ENCODE assay signal across 14 mouse cellular contexts in genomic region chr6:134933207-134933558, GRCm38 (mm10). TPM values are rescaled to one million over a fixed set of nuclear protein-coding genes. Genes with fewer than 3 reads are reported as not detected.
DNase-seq lines count a peak whose midpoint lies in the region; ATAC-seq and TF ChIP-seq lines count a peak whose summit lies in the region.
"Had no signal": no experiment of that assay in that cellular context is flagged by ENCODE, and none has a peak within 500 bp of the region (broad histone marks: within the 10 kb centered on the region; RNA-seq: fewer than 3 reads in every experiment).

No protein-coding gene starts in this region.

- no peaks in the 10 kb centered on the region for H3K36me3 ChIP-seq in heart, embryonic 10.5 days
- H3K36me3 ChIP-seq in kidney, postnatal 0 days (ENCODE audit: insufficient read depth, low read length): no peaks in the 10 kb centered on the region
- peaks cover 7% of the 10 kb centered on the region; the same call in 1 of the 2 replicates for H3K36me3 ChIP-seq in kidney, embryonic 15.5 days
- H3K36me3 ChIP-seq in embryonic facial prominence, embryonic 15.5 days: no peaks in the 10 kb centered on the region; the same call in 1 of the 2 replicates
- H3K36me3 ChIP-seq in liver, embryonic 16.5 days (ENCODE audit: control insufficient read depth, insufficient read depth): peaks cover 11% of the 10 kb centered on the region
- H3K36me3 ChIP-seq: neural tube, embryonic 12.5 days had no signal

- H3K27ac ChIP-seq in heart, embryonic 10.5 days: 0 out of 2 replicates have a peak overlapping the region, but pooled peaks have one; percentile 3
- H3K27ac ChIP-seq in kidney, postnatal 0 days: 0 out of 2 replicates have a peak overlapping the region, but pooled peaks have one; percentile 37
- no peak overlapping the region for H3K27ac ChIP-seq in kidney, embryonic 15.5 days
- H3K27ac ChIP-seq in embryonic facial prominence, embryonic 15.5 days (replicated peaks): no peak overlapping the region
- no peak overlapping the region for H3K27ac ChIP-seq in liver, embryonic 16.5 days (ENCODE audit: low read length)
- H3K27ac ChIP-seq: hindbrain, embryonic 14.5 days; neural tube, embryonic 12.5 days had no signal

- no peaks in the 10 kb centered on the region for H3K9me3 ChIP-seq in heart, embryonic 10.5 days
- no peaks in the 10 kb centered on the region for H3K9me3 ChIP-seq in kidney, postnatal 0 days (replicated peaks; ENCODE audit: low read length)
- no peaks in the 10 kb centered on the region for H3K9me3 ChIP-seq in kidney, embryonic 15.5 days (replicated peaks)
- no peaks in the 10 kb centered on the region for H3K9me3 ChIP-seq in embryonic facial prominence, embryonic 15.5 days (replicated peaks)
- H3K9me3 ChIP-seq in liver, embryonic 16.5 days (replicated peaks; ENCODE audit: control insufficient read depth, low read length): no peaks in the 10 kb centered on the region
- H3K9me3 ChIP-seq: neural tube, embryonic 12.5 days had no signal

- H3K4me1 ChIP-seq in heart, embryonic 10.5 days: peaks cover 13% of the 10 kb centered on the region
- H3K4me1 ChIP-seq in kidney, postnatal 0 days (replicated peaks; ENCODE audit: insufficient read depth, low read length): peaks cover 10% of the 10 kb centered on the region; the same call in 1 of the 2 replicates
- H3K4me1 ChIP-seq in kidney, embryonic 15.5 days: peaks cover 27% of the 10 kb centered on the region
- H3K4me1 ChIP-seq in embryonic facial prominence, embryonic 15.5 days: peaks cover 24% of the 10 kb centered on the region
- peaks cover 33% of the 10 kb centered on the region for H3K4me1 ChIP-seq in liver, embryonic 16.5 days (ENCODE audit: control insufficient read depth, low read depth, low read length)

- H3K4me3 ChIP-seq in heart, embryonic 10.5 days: no peak overlapping the region
- no peak overlapping the region for H3K4me3 ChIP-seq in kidney, postnatal 0 days (replicated peaks; ENCODE audit: low read depth, low read length)
- no peak overlapping the region for H3K4me3 ChIP-seq in kidney, embryonic 15.5 days (replicated peaks)
- H3K4me3 ChIP-seq in embryonic facial prominence, embryonic 15.5 days (replicated peaks): no peak overlapping the region
- peak overlapping the region; percentile 86 for H3K4me3 ChIP-seq in liver, embryonic 16.5 days (ENCODE audit: low read depth, low read length)
- H3K4me3 ChIP-seq: neural tube, embryonic 12.5 days had no signal

- TF ChIP-seq CTCF in kidney, postnatal 0 days (IDR thresholded peaks at IDR 0.05; ENCODE audit: low read depth): no peak

- ATAC-seq in kidney, postnatal 0 days (replicated peaks; ENCODE audit: low FRiP score, low read depth): no peak
- no peak for ATAC-seq in kidney, embryonic 15.5 days (replicated peaks; ENCODE audit: low FRiP score)
- no peak for ATAC-seq in embryonic facial prominence, embryonic 15.5 days (ENCODE audit: insufficient number of reproducible peaks, low FRiP score, low TSS enrichment, low read depth)
- ATAC-seq in liver, embryonic 16.5 days (ENCODE audit: low read depth): no peak

- no peak for DNase-seq in heart, embryonic 10.5 days (ENCODE audit: low spot score)
- DNase-seq in heart, postnatal 4 days: no peak
- DNase-seq in kidney, postnatal 0 days (ENCODE audit: low spot score): no peak
- no peak for DNase-seq in cerebellum, adult 11-12 months
- DNase-seq: adrenal gland, adult 8-10 months; cerebellum, adult 8-10 months; kidney, adult 11 months; lung, adult 18-20 months; right cerebral cortex, postnatal 25 days had no signal

- WGBS in heart, embryonic 10.5 days: 91% methylated on average over 2 of the region's 2 CpGs
- WGBS in kidney, postnatal 0 days: 62% methylated on average over 2 of the region's 2 CpGs
- 71% methylated on average over 2 of the region's 2 CpGs for WGBS in kidney, embryonic 15.5 days
- 62% methylated on average over 2 of the region's 2 CpGs for WGBS in embryonic facial prominence, embryonic 15.5 days
- 61% methylated on average over 2 of the region's 2 CpGs for WGBS in liver, embryonic 16.5 days (ENCODE audit: insufficient replicate concordance)

- no peaks in the 10 kb centered on the region for H3K27me3 ChIP-seq in heart, embryonic 10.5 days (ENCODE audit: insufficient read depth, poor library complexity, severe bottlenecking)
- no peaks in the 10 kb centered on the region for H3K27me3 ChIP-seq in kidney, postnatal 0 days (ENCODE audit: insufficient read depth, low read length)
- H3K27me3 ChIP-seq in kidney, embryonic 15.5 days: no peaks in the 10 kb centered on the region
- H3K27me3 ChIP-seq in embryonic facial prominence, embryonic 15.5 days: no peaks in the 10 kb centered on the region
- no peaks in the 10 kb centered on the region for H3K27me3 ChIP-seq in liver, embryonic 16.5 days (ENCODE audit: control insufficient read depth, insufficient read depth, low read depth, low read length)
- H3K27me3 ChIP-seq: neural tube, embryonic 12.5 days had no signal

- peak overlapping the region; percentile 40; the same call in 1 of the 2 replicates for H3K4me2 ChIP-seq in kidney, postnatal 0 days (ENCODE audit: low read length)
- H3K4me2 ChIP-seq in kidney, embryonic 15.5 days: no peak overlapping the region
- 0 out of 2 replicates have a peak overlapping the region, but pooled peaks have one; percentile 25 for H3K4me2 ChIP-seq in embryonic facial prominence, embryonic 15.5 days (replicated peaks)
- peak overlapping the region; percentile 99 for H3K4me2 ChIP-seq in liver, embryonic 16.5 days (ENCODE audit: low read depth, low read length)
- H3K4me2 ChIP-seq: hindbrain, embryonic 14.5 days; neural tube, embryonic 12.5 days had no signal

- H3K9ac ChIP-seq in kidney, postnatal 0 days (ENCODE audit: low read depth, low read length): peak overlapping the region; percentile 5; the same call in 1 of the 2 replicates
- no peak overlapping the region for H3K9ac ChIP-seq in kidney, embryonic 15.5 days
- H3K9ac ChIP-seq in embryonic facial prominence, embryonic 15.5 days: no peak overlapping the region
- peak overlapping the region; percentile 10; the same call in 1 of the 2 replicates for H3K9ac ChIP-seq in liver, embryonic 16.5 days (ENCODE audit: low read depth, low read length)
- H3K9ac ChIP-seq: hindbrain, embryonic 14.5 days; neural tube, embryonic 12.5 days had no signal

RNA-seq across cellular contexts. Expression of gene Cdkn1b, which starts 13.0 kb away (rescaled TPM):
- 11.0 and 12.0 TPM in 2 replicates for polyA plus RNA-seq in heart, embryonic 10.5 days (2016; fragmentation: Nextera tagmentation; extraction: Ambion mirVana)
- 10 to 100 TPM; 46.1 to 47.7 TPM for total RNA-seq in heart, postnatal 4 days (2021)
- polyA plus RNA-seq in kidney, postnatal 0 days (2015; fragmentation: Nextera tagmentation; extraction: Ambion mirVana): 25.1 and 25.9 TPM in 2 replicates
- polyA plus RNA-seq in kidney, embryonic 15.5 days (2015; fragmentation: Nextera tagmentation; extraction: Ambion mirVana): 15.9 and 17.6 TPM in 2 replicates
- polyA plus RNA-seq in embryonic facial prominence, embryonic 15.5 days (2015; fragmentation: Nextera tagmentation; extraction: Ambion mirVana): 17.0 and 18.8 TPM in 2 replicates
- 11.7 and 17.4 TPM in 2 replicates for polyA plus RNA-seq in liver, embryonic 16.5 days (2015; fragmentation: Nextera tagmentation; extraction: Ambion mirVana)

RNA-seq across cellular contexts. Expression of gene Gpr19, which starts 34.8 kb away (rescaled TPM):
- polyA plus RNA-seq in heart, embryonic 10.5 days (2016; fragmentation: Nextera tagmentation; extraction: Ambion mirVana): 9.0 and 11.8 TPM in 2 replicates
- 1 to 10 TPM; 6.3 to 6.6 TPM for total RNA-seq in heart, postnatal 4 days (2021)
- 11.1 and 12.1 TPM in 2 replicates for polyA plus RNA-seq in kidney, postnatal 0 days (2015; fragmentation: Nextera tagmentation; extraction: Ambion mirVana)
- polyA plus RNA-seq in kidney, embryonic 15.5 days (2015; fragmentation: Nextera tagmentation; extraction: Ambion mirVana): 11.0 and 12.3 TPM in 2 replicates
- 6.8 and 7.4 TPM in 2 replicates for polyA plus RNA-seq in embryonic facial prominence, embryonic 15.5 days (2015; fragmentation: Nextera tagmentation; extraction: Ambion mirVana)
- 5.7 and 6.4 TPM in 2 replicates for polyA plus RNA-seq in liver, embryonic 16.5 days (2015; fragmentation: Nextera tagmentation; extraction: Ambion mirVana)

RNA-seq across cellular contexts. Expression of gene Apold1, which starts 48.3 kb away (rescaled TPM):
- 2.2 and 2.9 TPM in 2 replicates for polyA plus RNA-seq in heart, embryonic 10.5 days (2016; fragmentation: Nextera tagmentation; extraction: Ambion mirVana)
- total RNA-seq in heart, postnatal 4 days (2021): 10 to 100 TPM; 29.5 to 36.8 TPM
- 4.4 and 4.5 TPM in 2 replicates for polyA plus RNA-seq in kidney, postnatal 0 days (2015; fragmentation: Nextera tagmentation; extraction: Ambion mirVana)
- 3.9 and 4.6 TPM in 2 replicates for polyA plus RNA-seq in kidney, embryonic 15.5 days (2015; fragmentation: Nextera tagmentation; extraction: Ambion mirVana)
- 4.6 and 5.0 TPM in 2 replicates for polyA plus RNA-seq in embryonic facial prominence, embryonic 15.5 days (2015; fragmentation: Nextera tagmentation; extraction: Ambion mirVana)
- 2.0 and 2.3 TPM in 2 replicates for polyA plus RNA-seq in liver, embryonic 16.5 days (2015; fragmentation: Nextera tagmentation; extraction: Ambion mirVana)

Comparison
In these comparisons a context has a peak if more than half of its experiments do, and no peak if none do; other contexts are left out.
1. H3K27ac ChIP-seq: peak in heart, embryonic 10.5 days (single experiment) and kidney, postnatal 0 days (single experiment); none in kidney, embryonic 15.5 days (single experiment), embryonic facial prominence, embryonic 15.5 days (single experiment) and liver, embryonic 16.5 days (single experiment).
2. H3K9ac ChIP-seq: peak in kidney, postnatal 0 days (single experiment) and liver, embryonic 16.5 days (single experiment); none in kidney, embryonic 15.5 days (single experiment) and embryonic facial prominence, embryonic 15.5 days (single experiment).